Mouse (Mus musculus): ENCODE results near the gene Fbxo41.

DNA sequence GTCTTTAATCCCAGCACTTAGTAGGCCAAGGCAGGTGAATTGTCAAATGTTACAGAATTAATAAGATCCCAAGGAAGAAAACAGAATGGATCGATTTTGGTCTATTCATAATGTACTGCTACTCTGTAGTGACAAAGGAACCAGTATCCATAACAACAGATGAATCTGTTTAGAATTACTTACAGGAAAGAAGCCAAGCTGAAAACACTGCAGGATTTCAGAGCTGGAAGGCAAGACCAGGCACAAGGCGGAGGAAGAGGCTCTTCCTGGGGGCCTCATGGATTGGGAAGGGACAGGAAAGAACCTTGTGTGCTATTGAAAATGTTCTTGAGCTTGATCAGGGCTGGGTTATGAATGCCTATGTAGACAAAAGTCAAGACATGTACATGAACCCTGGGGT lies 17.1 kb downstream of the Fbxo41 start:
- no peak for TF ChIP-seq CTCF (IDR thresholded peaks at IDR 0.05)
- no peak for TF ChIP-seq POLR2A (IDR thresholded peaks at IDR 0.05; ENCODE audit: insufficient read depth, low read depth, low read length)

Measured in heart, adult 2 months (tissue).